Mouse (Mus musculus): Measurements from ENCODE around the gene Nrxn1.
A peak's percentile ranks its signal among the peaks of the same experiment; 100 is the strongest.

Nrxn1 gene

DNA sequence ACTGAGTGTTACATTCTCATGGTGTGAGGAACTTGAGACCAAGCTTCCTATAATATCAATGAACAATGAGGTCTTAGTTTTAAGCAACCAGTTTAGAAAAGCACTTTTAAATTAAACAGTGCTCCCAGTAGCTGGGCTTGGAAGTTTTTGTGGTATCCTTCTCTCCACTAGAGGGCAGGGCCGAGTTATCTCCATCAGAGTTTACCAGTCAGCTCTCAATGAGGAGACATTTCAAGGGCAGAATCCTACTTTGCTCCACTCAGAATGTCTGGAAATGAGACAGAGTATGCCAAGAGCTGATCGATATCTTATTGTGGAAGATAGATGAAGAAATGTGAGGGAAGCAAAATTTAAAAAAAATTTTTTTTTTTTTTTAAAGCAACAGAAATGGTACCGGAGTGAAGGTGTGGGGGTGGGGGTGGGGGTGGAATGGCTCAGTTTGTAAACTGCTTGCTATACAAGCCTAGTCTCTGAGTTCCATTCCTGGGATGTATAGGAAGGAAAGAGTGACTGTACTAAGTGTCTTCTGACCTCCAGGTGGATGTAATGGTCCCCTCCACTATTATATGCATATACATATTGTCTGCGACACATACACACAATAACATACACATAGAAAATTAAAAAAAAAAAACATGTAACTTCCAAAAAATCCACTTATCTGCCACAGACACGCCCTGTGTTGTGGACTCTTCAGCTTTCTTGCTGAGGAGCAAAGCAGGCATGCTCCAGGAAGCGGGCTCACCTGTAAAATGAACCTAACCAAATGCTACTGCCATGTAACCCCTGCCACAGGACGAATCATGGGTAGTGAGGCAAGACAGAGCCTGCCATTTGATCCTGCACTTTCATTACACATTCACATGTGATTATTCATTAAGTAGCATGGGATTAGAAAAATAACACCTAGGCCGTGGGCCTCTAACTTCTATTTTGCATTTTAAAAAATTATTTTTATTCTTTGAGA lies 283.4 kb downstream of the Nrxn1 start:
- DNase-seq (ENCODE audit: low spot score in 2 of 2): peak; percentile 83 to 87

DNA sequence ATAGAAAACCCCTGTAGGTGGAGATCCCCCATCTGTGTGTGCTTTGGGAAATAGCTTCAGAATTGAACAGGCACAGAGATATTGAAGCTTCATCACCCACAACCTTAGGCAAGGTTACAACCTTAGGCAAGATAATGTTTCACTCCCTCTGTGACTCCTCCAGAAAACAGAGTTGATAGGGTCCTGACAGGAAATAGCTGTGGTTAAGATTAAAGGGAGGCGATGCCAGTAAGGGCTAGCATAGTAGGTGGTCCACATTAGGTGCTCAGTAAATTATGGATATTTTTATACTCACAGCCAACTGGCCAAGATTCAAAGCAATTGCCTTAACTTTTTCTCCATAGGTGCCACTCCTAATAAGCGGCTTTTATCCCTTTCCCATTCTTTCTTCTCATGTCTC lies 284.6 kb downstream of the Nrxn1 start:
- DNase-seq (ENCODE audit: low spot score in 2 of 2): no peak

DNA sequence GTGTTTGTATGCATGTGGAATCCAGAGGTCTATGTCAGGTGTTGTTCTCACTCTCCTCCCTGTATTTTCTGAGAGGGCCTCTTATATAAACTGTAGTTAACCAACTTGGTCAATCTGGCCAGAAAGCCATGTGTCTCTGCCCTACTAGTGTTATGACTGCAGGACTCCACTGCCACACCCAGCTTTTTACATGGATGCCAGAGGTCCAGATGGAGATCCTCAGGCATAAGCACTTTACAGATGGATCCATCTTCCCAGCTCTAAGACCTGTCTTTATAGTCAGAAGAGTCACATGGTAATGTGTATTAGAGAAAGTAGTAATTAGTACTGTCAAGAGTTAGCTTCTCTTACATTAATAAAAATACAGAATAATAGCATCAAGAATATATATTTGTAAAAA lies 285.7 kb downstream of the Nrxn1 start:
- DNase-seq (ENCODE audit: low spot score in 2 of 2): no peak

DNA sequence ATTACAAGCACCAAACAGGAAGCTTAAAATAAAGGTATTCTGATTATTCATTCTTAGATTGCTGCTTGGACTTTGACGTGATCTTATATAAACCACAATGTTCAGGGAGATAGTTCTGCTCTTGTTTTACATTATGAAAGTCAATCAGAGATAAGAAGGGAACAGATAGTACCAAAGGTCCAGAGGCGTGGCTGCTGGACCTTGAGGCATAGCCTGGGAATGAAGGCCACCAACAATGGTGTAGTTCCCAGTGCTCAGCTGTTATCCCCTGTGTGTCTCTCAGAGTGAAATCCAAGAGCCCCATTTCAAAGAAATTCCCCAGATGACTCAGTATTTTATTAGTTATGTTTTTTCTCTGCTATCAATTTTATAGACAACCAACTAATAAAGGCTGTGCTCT lies 294.2 kb downstream of the Nrxn1 start:
- DNase-seq (ENCODE audit: low spot score in 2 of 2): no peak

DNA sequence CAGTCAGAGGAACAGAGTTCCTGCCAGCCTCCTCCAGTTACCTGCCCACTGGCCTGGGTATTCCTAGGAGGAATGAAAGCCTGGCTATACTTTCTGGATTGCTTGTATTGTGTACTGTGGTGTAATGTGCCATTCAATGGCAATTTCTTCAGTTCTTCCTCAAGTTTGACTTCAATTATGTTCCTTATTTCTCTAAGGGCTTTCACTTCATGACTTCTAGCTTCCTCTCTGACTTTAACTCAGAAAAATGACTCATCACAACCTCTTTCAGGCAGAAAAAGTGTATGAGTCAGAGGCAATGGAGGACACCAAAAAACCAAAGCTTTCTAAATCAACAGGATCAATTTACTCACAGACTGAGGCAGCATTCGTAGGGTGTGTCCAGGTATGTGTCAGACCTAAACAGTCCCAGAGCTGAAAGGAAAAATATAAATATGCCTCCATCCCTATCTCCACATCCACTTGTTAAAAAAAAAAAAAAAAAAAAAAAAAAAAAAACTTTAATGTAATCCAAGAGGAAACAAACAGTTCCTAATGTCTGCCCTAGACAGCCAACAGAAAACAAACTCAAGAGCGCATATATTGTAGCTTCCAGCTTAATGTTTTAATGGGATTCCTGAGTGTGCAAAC lies 295.1 kb downstream of the Nrxn1 start:
- DNase-seq (ENCODE audit: low spot score in 2 of 2): no peak

DNA sequence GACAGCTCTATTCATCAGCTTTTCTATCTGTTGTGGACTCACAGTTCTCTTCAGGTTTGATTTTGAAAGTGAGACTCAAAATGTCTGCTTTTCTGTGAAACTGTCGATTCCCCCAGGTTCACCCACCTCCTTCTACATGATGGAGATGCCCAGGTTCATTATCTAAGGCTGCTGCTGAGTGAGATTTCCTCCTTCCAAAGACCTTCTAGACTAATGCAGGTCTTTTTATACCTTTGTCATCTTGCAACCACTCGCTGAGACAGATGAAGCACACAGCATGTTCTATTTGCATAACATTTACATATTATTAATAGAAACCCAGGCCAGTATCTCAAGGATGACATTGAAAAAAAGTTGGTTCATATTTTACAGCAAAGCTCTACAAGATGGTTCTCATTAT lies 295.9 kb downstream of the Nrxn1 start:
- peak in 1 of 2 experiments; percentile 21 for DNase-seq (ENCODE audit: low spot score in 2 of 2)

DNA sequence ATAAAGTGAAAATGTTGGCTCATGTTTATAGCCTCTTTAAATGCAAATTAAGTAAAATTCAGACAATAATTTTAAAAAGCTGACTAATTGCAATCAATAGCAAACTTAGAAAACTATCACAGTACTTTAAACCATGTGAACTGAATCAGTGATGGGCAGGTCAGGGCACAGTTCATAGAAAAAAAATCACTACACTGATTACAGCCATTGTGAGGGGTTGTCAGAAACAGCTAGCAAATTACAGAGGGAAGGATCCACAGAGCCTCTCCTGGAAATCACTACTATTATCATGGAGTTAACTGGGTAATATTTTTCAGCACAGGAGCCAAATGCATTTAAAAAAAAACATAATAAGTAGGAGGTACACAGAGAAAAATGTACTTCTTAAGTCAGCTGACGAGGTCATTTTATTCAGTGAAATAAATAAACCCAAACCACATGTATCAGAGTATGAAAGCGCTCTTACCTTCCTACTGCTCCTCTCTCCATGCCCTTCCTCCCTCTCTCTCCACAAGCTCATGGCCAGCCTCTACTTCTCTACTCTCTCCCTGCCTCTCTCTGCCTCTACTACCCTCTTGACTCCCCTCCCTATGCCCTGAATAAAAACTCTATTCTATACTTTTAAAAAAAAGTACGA lies 304.3 kb downstream of the Nrxn1 start:
- no peak for DNase-seq (ENCODE audit: low spot score in 2 of 2)

DNA sequence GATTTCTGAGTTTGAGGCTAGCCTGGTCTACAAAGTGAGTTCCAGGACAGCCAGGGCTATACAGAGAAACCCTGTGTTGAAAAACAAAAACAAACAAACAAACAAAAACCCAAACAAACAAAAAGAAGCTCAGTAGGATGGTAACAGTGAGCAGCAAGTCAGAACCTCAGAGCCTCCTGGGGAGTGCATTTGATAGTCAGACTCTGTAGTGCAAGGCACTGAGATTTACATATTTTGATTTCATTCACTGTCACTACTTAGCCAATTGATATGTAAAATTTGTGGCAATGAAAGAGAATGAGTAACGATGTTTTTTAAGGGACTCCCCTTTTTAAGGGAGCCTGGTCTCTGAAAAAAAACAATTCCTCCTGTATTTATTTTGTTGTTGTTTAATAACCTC lies 304.8 kb downstream of the Nrxn1 start:
- no peak for DNase-seq (ENCODE audit: low spot score in 2 of 2)

DNA sequence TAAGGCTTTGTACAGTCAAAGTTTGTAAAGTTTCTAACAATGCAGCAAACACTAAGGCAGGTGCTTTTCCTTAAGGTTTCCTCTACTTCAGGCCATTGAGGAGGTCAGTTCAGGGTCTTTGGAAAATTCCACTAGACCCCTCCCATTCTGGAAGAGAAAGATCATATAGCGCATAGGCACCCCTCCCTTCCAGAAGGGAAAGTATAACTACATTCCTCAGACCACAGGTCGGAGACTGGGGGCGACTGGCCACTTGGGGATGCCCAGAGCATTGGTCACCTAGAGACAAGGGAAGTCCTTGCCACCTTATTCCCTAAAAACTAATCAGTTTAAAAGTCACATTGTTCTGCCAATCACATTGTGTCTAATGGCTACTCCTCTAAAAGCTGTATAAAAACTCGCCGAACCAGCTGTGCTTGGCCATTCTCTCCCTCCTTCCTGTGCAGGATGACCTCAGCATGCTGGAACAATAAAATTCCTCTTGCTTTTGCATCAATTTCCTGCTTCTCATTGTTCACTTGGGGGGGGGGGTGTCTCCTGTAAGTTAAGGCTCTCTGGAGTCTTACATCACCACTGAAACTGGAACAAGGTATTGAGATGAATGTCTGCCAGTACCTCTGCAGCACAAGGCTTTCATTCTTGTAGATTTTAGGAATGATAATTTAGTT lies 305.6 kb downstream of the Nrxn1 start:
- DNase-seq (ENCODE audit: low spot score in 2 of 2): no peak

DNA sequence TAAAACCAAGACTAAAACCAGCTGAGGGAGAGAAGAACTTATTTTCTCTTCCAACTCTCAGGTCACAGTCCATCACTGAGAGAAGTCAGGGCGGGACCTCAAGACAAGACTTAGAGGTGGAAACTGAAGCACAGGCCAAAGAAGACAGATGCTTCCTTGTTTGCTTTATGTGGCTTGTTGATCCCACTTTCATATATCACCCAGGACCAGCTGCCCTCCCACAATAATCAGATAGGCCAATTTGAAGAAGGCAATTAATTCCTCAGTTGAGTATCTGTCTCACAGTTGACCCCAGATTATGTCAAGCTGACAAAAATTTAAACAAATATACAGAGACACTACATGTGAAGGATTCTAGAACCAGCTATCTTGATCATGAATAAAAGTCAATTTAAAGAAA lies 312.4 kb downstream of the Nrxn1 start:
- no peak for DNase-seq (ENCODE audit: low spot score in 2 of 2)

DNA sequence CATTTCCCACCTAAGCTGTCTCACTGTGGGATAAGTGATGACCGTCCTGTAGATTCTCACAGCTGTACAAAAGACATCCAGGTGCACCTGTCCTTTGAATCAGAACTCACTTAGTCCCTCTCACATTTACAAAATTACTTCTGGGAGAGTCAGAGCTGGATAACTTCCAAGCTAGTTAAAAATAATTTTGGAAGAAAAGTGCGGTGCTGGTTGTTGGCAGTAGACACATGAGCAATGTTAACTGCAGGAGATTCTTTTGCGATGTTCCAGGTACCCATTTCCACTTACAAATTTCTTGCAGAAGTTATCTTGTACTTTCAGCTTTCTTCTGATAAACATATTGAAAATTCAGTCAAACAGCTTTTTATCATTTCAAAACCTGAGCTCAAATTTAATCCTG lies 317.5 kb downstream of the Nrxn1 start:
- DNase-seq (ENCODE audit: low spot score in 2 of 2): no peak

DNA sequence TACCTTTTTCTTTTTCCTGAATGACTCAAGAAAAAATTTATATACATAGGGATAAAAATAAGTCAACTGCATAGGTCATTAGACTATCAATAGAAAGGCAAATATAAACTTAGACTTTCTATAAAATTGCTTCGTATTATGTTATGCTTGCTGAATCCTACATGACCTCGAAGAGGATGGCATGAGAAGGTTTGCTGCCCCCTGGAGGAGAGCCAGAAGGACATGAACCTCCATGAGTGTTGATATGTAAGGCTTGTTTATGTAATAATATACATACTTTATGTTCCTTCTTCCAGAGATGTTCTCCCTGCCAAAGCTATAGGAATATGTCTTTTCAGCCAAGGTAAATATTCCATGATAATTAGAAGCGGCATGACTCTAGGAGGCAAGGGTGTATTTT lies 319.6 kb downstream of the Nrxn1 start:
- no peak for DNase-seq (ENCODE audit: low spot score in 2 of 2)

DNA sequence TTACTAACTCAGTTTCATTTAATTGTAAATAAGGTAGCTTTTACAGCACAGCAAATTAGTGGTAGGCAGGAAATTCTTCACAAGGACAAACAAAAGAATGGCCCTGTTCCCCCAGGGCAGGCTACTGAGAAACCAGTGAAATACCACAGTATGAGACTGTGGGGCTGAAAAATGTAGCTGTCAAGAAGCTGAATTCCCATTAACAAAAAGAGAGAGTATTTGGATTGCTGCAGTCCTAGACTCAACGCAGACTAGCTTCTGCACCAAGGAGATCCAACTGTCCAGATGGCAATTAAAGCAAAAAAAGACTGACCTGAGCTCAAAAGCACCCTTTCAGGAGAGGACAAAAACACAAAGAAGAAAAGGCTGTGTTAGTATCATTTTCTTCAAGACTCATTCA lies 324.7 kb downstream of the Nrxn1 start:
- no peak for DNase-seq (ENCODE audit: low spot score in 2 of 2)

DNA sequence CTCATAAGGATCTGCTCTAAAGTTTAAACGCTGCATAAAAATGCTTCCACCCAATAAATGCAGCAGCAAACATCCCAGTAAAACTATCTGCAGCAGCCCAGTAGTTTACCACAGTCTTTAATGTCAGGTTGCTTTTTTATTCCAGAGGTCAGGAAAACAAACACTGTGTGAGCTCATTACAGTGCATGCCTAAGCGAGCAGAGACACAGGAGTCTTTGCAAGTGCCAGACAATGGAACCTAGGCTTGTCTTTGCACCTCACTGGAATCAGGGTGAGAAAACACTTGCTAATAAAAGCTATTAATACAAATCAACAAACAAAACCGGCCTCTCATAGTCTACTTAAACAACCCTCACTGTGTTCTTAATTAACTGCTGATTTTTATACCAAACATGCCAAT lies 365.7 kb downstream of the Nrxn1 start:
- DNase-seq (ENCODE audit: low spot score in 2 of 2): no peak

DNA sequence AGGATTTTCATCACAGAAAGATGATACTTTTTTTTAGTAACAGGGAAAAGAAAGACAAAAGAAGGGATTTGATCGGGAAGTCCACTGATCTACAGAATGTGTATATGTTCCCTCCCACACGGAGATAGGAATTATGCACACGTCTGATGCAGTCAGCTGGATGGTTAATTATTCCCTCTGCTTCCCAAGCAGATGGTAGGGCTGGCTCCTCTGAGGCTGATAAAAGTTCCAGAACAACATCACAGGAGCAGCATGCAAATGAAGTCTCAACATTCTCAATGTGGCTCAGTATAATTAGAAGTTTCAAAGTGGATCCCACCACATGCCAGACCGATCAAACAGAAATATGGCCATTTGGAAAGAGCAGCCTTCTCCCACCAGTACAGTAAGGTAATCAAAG lies 388.1 kb downstream of the Nrxn1 start:
- peak; percentile 40 to 49 for DNase-seq (ENCODE audit: low spot score in 2 of 2)

DNA sequence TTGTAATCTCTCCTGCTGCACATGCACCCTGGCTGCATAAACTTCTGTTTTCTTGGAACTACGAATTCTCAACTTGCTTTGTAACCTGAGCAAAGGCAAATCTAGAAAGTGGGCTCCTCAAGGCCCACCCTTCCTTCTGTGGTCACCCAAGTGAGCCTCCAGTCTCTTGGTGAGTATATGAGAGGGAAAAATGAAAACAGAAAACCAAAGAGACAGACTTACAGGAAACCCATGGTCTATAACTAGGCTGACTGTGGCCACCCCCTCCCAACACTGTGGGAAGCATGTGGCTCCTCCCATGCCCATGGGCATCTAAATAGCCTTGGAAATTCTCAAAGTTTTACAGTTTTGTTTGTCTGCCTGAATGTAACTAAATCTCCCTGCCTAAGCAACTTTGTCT lies 390.2 kb downstream of the Nrxn1 start:
- no peak for DNase-seq (ENCODE audit: low spot score in 2 of 2)

DNA sequence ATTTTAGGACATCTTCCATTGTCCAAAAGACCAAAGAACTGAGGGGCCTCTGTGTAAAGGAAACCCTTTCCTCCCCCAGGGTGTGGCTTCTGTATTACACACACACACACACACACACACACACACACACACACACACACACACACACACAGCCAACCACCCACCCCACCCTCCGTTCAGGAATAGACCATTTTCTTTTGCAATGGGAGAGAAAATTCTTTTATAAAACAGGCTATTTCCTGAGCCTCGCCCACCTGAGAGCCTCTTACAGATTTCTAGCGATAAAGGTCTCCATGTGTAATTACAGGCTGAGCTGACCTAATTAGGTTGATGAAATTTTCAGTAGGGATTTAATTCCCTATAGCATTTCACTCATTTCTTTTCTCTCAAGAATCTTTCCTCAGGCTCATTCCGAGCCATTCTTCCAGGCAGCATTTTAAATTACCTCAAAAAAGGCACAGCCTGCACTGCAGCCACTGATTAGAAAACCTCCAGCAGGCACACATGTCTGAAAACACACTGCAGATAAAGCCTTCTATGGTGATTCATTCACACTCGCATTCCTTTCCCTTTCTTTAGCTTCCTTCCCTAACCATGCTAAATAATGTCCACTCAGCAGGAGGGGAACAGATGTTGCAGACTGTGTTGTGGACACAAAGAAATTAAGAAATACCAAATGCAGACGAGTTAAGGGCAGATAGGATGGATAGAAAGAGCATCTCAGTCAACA lies 396.6 kb downstream of the Nrxn1 start:
- DNase-seq (ENCODE audit: low spot score in 2 of 2): peak; percentile 36 to 39

DNA sequence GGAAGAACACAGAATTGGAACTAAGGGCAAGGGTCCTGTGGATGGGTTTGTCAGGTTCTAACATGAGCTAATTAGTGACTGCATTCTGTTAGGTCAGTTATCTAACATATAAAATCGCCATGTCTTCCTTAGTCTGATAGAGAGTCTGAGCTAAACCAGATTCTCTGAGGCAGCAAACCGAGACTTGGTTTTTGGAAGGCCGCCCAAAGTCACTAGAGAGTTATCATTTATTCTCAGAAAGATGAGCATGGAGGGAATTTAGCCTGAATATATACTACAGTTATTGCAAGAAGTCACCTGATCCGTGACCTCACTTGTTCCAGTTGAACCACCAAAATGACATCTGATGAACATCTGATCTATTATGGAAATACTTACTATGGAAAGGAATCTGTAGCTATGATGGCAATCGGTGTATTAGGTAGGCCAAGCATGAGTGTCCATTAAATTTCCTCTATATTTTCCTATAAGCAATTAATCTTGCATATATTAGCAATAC lies 397.7 kb downstream of the Nrxn1 start:
- no peak for DNase-seq (ENCODE audit: low spot score in 2 of 2)

DNA sequence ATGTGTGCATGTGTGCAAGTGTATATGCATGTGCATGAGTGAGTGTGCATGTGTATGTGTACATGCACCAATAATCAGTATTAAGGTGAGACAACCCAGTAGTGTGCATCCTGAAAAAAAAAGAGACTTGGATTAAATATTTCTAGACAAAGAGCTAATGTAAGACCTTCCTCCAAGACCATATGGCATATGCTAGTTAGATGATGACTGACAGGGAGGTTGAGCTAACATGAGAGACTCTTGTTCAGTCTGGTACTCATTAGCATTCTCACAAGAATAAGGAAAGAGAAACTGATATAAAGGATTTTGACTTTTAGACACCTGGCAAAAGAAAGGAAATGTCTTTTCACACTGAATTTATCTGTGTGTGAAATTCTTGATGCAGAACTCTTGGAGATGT lies 408.7 kb downstream of the Nrxn1 start:
- no peak for DNase-seq (ENCODE audit: low spot score in 2 of 2)

DNA sequence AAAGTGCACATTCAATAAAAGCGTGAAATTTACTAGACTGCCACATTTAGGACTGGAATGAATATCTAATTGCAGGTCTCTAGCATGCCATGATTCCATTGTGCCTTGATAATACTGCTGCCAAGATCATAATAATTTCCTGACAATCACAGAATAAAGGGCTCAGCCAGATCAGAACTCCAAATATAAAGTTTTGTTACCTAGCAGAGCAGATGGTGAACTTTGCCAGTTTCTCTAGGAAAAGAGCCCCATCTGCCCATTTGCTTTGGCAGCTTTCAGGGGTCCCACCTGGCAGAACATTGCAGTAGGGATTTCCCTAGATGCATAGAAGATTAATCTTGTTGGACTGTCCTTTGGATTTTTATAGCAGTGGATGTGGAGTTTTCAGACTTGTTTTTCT lies 411.9 kb downstream of the Nrxn1 start:
- no peak for DNase-seq (ENCODE audit: low spot score in 2 of 2)

DNA sequence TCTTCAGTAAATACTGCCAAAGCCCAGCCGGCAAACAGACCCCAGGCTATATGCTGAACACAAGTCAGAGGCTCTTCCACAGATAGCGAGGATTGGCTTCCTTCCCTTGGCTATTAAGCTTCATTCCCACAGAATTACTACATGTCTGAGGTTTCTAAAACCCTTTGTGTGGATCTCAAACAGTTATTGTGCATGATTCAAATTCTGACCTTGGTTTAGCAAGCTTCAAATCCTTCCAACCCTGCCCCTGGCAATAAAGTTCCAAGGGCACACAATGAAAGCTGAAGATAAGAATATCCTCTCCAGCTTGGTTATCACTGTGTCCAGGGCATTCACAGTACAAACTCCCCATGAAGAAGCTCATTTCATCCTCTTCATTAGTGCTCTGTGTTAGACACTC lies 416.2 kb downstream of the Nrxn1 start:
- DNase-seq (ENCODE audit: low spot score in 2 of 2): no peak
